Comparison of ENCODE assay signal across 7 mouse cellular contexts in the genomic region with DNA sequence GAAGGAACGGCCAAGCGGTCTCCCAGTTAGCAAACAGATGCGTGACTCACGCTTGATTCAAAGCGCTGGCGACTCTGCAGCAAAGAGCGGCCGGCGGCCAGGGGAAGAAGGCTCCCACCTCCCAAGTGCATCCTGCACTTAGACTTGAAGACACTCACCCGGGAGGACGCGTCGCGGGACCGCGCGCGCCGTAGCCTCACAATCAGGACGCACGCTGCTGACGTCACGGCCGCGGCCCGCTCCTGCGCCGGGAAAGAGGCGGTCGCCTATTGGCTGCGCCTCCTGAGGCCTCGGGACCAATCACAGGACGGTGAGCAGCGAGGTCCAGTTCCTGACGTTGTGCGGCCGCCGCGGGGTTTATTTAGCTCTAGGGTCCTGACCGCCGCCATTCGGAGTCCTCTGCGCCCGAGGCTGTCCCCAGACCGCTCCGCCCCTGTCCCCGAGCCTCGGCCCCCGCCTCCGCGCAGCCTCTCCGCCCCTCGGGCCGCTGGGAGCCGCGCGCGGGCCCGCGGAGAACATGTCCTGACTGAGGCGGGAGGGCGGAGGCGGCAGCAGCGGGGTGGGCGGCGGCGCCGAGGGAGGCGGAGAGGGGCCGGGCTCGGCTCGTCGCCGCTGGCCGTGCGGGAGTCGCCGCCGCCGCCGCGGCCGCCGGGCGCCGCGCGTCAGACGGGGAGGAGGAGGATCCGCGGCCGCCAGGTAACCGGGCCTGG. TPM values are rescaled to one million over a fixed set of nuclear protein-coding genes. Genes with fewer than 3 reads are reported as not detected.
DNase-seq lines count a peak whose midpoint lies in the region; ATAC-seq lines count a peak whose summit lies in the region.

A gene (plus strand): TSS at position 293 of the 710 bp plus-strand sequence.

- no peaks in the 10 kb centered on the region for H3K36me3 ChIP-seq in intestine, embryonic 16.5 days (ENCODE audit: control insufficient read depth, insufficient read depth, low read length)
- H3K36me3 ChIP-seq in midbrain, embryonic 11.5 days (ENCODE audit: control insufficient read depth, insufficient read depth, low read length), result no peaks in the 10 kb centered on the region

- H3K27me3 ChIP-seq in intestine, embryonic 16.5 days (replicated peaks; ENCODE audit: control insufficient read depth, insufficient read depth, low read length), result no peaks in the 10 kb centered on the region
- no peaks in the 10 kb centered on the region for H3K27me3 ChIP-seq in midbrain, embryonic 11.5 days (ENCODE audit: control insufficient read depth, insufficient read depth, low read length)

- H3K9me3 ChIP-seq in intestine, embryonic 16.5 days (ENCODE audit: control insufficient read depth, low read length), result no peaks in the 10 kb centered on the region
- H3K9me3 ChIP-seq in midbrain, embryonic 11.5 days (ENCODE audit: control insufficient read depth, low read length), result no peaks in the 10 kb centered on the region

- WGBS in intestine, embryonic 16.5 days, result under 1% methylated on average over 80 of the region's 93 CpGs
- WGBS in midbrain, embryonic 11.5 days, result under 1% methylated on average over 69 of the region's 93 CpGs

- H3K9ac ChIP-seq in intestine, embryonic 16.5 days (ENCODE audit: low read depth, low read length), result peak within 1 kb of the TSS; percentile 91
- H3K9ac ChIP-seq in midbrain, embryonic 11.5 days (ENCODE audit: low read length), result peak within 1 kb of the TSS; percentile 95

- ATAC-seq in intestine, embryonic 16.5 days, result peak; percentile 100
- peak; percentile 99 for ATAC-seq in midbrain, embryonic 11.5 days (ENCODE audit: low FRiP score)

- intact Hi-C loops in left cerebral cortex, postnatal 36 days (cut with DNase I), result no loop called here

- peak; percentile 98 for DNase-seq in adrenal gland, adult 8-10 months
- peak; percentile 98 for DNase-seq in embryo, embryonic 9.5 days (ENCODE audit: extremely low spot score)
- peak; percentile 94 to 99 for DNase-seq in gastrocnemius, postnatal 4 days (ENCODE audit: low spot score in 2 of 2)
- peak; percentile 99 for DNase-seq in left cerebral cortex, postnatal 36 days (ENCODE audit: low spot score in 2 of 2)
- DNase-seq in midbrain, embryonic 11.5 days (ENCODE audit: low spot score, missing footprints), result peak; percentile 100
- DNase-seq in skeletal muscle tissue, adult 2 months (ENCODE audit: low read depth, low spot score), result peak; percentile 98

- H3K4me1 ChIP-seq in intestine, embryonic 16.5 days (ENCODE audit: control insufficient read depth, insufficient read depth, low read length), result peaks cover 4% of the 10 kb centered on the region
- peaks cover 8% of the 10 kb centered on the region; the same call in 1 of the 2 replicates for H3K4me1 ChIP-seq in midbrain, embryonic 11.5 days (ENCODE audit: control insufficient read depth, insufficient read depth, low read length)

- H3K4me3 ChIP-seq in intestine, embryonic 16.5 days (ENCODE audit: low read length), result peak within 1 kb of the TSS; percentile 86
- peak within 1 kb of the TSS; percentile 96 for H3K4me3 ChIP-seq in midbrain, embryonic 11.5 days (ENCODE audit: low read depth, low read length)

- peak within 1 kb of the TSS; percentile 67 for H3K4me2 ChIP-seq in intestine, embryonic 16.5 days (ENCODE audit: low read depth, low read length)
- H3K4me2 ChIP-seq in midbrain, embryonic 11.5 days, result peak within 1 kb of the TSS; percentile 74

- H3K27ac ChIP-seq in intestine, embryonic 16.5 days (ENCODE audit: low read length), result peak within 1 kb of the TSS; percentile 98
- peak within 1 kb of the TSS; percentile 95 for H3K27ac ChIP-seq in midbrain, embryonic 11.5 days (ENCODE audit: low read depth, low read length)

RNA-seq across cellular contexts. Expression of the gene that starts here (rescaled TPM):
- 10 to 100 TPM; 33.4 to 37.8 (median 36.2) TPM for total RNA-seq in adrenal gland, adult 8-10 months (2022)
- 10 to 100 TPM; 29.7 to 35.5 TPM for total RNA-seq in gastrocnemius, postnatal 4 days (2021)
- polyA plus RNA-seq in intestine, embryonic 16.5 days (2015; fragmentation: Nextera tagmentation; extraction: Ambion mirVana), result 5.7 and 6.3 TPM in 2 replicates
- 10 to 100 TPM; 38.4 to 44.5 TPM for total RNA-seq in left cerebral cortex, postnatal 36 days (2021)
- 15.6 and 18.3 TPM in 2 replicates for polyA plus RNA-seq in midbrain, embryonic 11.5 days (2014; fragmentation: Nextera tagmentation; extraction: Ambion mirVana)

Comparison
In these comparisons a context has a peak if more than half of its experiments do, and no peak if none do; other contexts are left out.
1. Peak in every context shown above with its lines: DNase-seq, ATAC-seq, H3K4me3 ChIP-seq and H3K27ac ChIP-seq.